Mouse (Mus musculus): ENCODE results near the gene Pik3r3. TPM values are rescaled to one million over a fixed set of nuclear protein-coding genes. Genes with fewer than 3 reads are reported as not detected.
"Not testable (repeated sequence)": the region's sequence is repeated elsewhere in the genome, so short reads cannot be mapped to it uniquely, and the experiment has no call there.

Gene Pik3r3
- total RNA-seq, 1 experiment from 2014 or later: 0.70 TPM

- ATAC-seq (ENCODE audit: extremely low read depth, insufficient number of reproducible peaks, low FRiP score, poor library complexity, severe bottlenecking): no peak
Observed at GRCm38 (mm10) chr4:116217046-116217445, 4.4 kb upstream of the Pik3r3 start.

GRCm38 (mm10) chr4:116217661-116218060 lies 3.8 kb upstream of the Pik3r3 start:
- ATAC-seq (ENCODE audit: extremely low read depth, insufficient number of reproducible peaks, low FRiP score, poor library complexity, severe bottlenecking): not testable (repeated sequence)

- no peak for ATAC-seq (ENCODE audit: extremely low read depth, insufficient number of reproducible peaks, low FRiP score, poor library complexity, severe bottlenecking)
Observed at GRCm38 (mm10) chr4:116219056-116219455, 2.4 kb upstream of the Pik3r3 start.

- ATAC-seq (ENCODE audit: extremely low read depth, insufficient number of reproducible peaks, low FRiP score, poor library complexity, severe bottlenecking): no peak
Observed at GRCm38 (mm10) chr4:116220071-116220650, 1.3 kb upstream of the Pik3r3 start.

GRCm38 (mm10) chr4:116220780-116221139 lies 658 bp upstream of the Pik3r3 start:
- ATAC-seq (ENCODE audit: extremely low read depth, insufficient number of reproducible peaks, low FRiP score, poor library complexity, severe bottlenecking): 0 out of 2 replicates have a peak, but pooled peaks have one; percentile 10

- ATAC-seq (ENCODE audit: extremely low read depth, insufficient number of reproducible peaks, low FRiP score, poor library complexity, severe bottlenecking): no peak
Observed at GRCm38 (mm10) chr4:116221996-116222842, 801 bp downstream of the Pik3r3 start.

GRCm38 (mm10) chr4:116222843-116223119 lies 1.4 kb downstream of the Pik3r3 start:
- no peak for ATAC-seq (ENCODE audit: extremely low read depth, insufficient number of reproducible peaks, low FRiP score, poor library complexity, severe bottlenecking)

- no peak for ATAC-seq (ENCODE audit: extremely low read depth, insufficient number of reproducible peaks, low FRiP score, poor library complexity, severe bottlenecking)
Observed at GRCm38 (mm10) chr4:116243377-116243776, 22.0 kb downstream of the Pik3r3 start.

GRCm38 (mm10) chr4:116244240-116244639 lies 22.8 kb downstream of the Pik3r3 start:
- no peak for ATAC-seq (ENCODE audit: extremely low read depth, insufficient number of reproducible peaks, low FRiP score, poor library complexity, severe bottlenecking)

GRCm38 (mm10) chr4:116245926-116246325 lies 24.5 kb downstream of the Pik3r3 start:
- ATAC-seq (ENCODE audit: extremely low read depth, insufficient number of reproducible peaks, low FRiP score, poor library complexity, severe bottlenecking): not testable (repeated sequence)

- no peak for ATAC-seq (ENCODE audit: extremely low read depth, insufficient number of reproducible peaks, low FRiP score, poor library complexity, severe bottlenecking)
Observed at GRCm38 (mm10) chr4:116249986-116250385, 28.6 kb downstream of the Pik3r3 start.

- no peak for ATAC-seq (ENCODE audit: extremely low read depth, insufficient number of reproducible peaks, low FRiP score, poor library complexity, severe bottlenecking)
Observed at GRCm38 (mm10) chr4:116268220-116268619, 46.8 kb downstream of the Pik3r3 start.

- ATAC-seq (ENCODE audit: extremely low read depth, insufficient number of reproducible peaks, low FRiP score, poor library complexity, severe bottlenecking): no peak
Observed at GRCm38 (mm10) chr4:116282211-116282610, 60.8 kb downstream of the Pik3r3 start.

GRCm38 (mm10) chr4:116291561-116291960 lies 70.1 kb downstream of the Pik3r3 start:
- ATAC-seq (ENCODE audit: extremely low read depth, insufficient number of reproducible peaks, low FRiP score, poor library complexity, severe bottlenecking): no peak

GRCm38 (mm10) chr4:116293296-116293695 lies 71.9 kb downstream of the Pik3r3 start:
- ATAC-seq (ENCODE audit: extremely low read depth, insufficient number of reproducible peaks, low FRiP score, poor library complexity, severe bottlenecking): no peak

GRCm38 (mm10) chr4:116300878-116301355 lies 79.5 kb downstream of the Pik3r3 start:
- no peak for ATAC-seq (ENCODE audit: extremely low read depth, insufficient number of reproducible peaks, low FRiP score, poor library complexity, severe bottlenecking)

GRCm38 (mm10) chr4:116304551-116304950 lies 83.1 kb downstream of the Pik3r3 start:
- ATAC-seq (ENCODE audit: extremely low read depth, insufficient number of reproducible peaks, low FRiP score, poor library complexity, severe bottlenecking): no peak

GRCm38 (mm10) chr4:116317575-116317974 lies 96.2 kb downstream of the Pik3r3 start:
- ATAC-seq (ENCODE audit: extremely low read depth, insufficient number of reproducible peaks, low FRiP score, poor library complexity, severe bottlenecking): no peak

GRCm38 (mm10) chr4:116322127-116322526 lies 100.7 kb downstream of the Pik3r3 start:
- no peak for ATAC-seq (ENCODE audit: extremely low read depth, insufficient number of reproducible peaks, low FRiP score, poor library complexity, severe bottlenecking)

GRCm38 (mm10) chr4:116329256-116329655 lies 107.8 kb downstream of the Pik3r3 start:
- ATAC-seq (ENCODE audit: extremely low read depth, insufficient number of reproducible peaks, low FRiP score, poor library complexity, severe bottlenecking): no peak
